Mouse (Mus musculus) lung, postnatal 25 days (tissue): ENCODE data around the gene Hdac6.

ENCODE experiments used
- DNase-seq: peaks from one replicate; pipeline ENCODE4 v3.0.0; 2022; ENCODE audit warnings: low spot score

The Hdac6 gene

GRCm38 (mm10) chrX:7947108-7947899 lies at the start of gene Hdac6:
Gene Hdac6 (minus strand): TSS chrX:7947889.
- no peak for DNase-seq

GRCm38 (mm10) chrX:7993068-7993735 lies 45.5 kb upstream of the Hdac6 start:
- DNase-seq = no peak

GRCm38 (mm10) chrX:7992379-7993067 lies 44.8 kb upstream of the Hdac6 start:
- DNase-seq = no peak

- no peak for DNase-seq
These were observed 33.7 kb upstream of the Hdac6 start for GRCm38 (mm10) chrX:7981368-7981767.

GRCm38 (mm10) chrX:7977892-7978291 lies 30.2 kb upstream of the Hdac6 start, which contains the start of gene Gata1:
Gene Gata1 (minus strand): TSS chrX:7978071.
- no peak for DNase-seq

GRCm38 (mm10) chrX:7971292-7971691 lies 23.6 kb upstream of the Hdac6 start:
- DNase-seq = no peak

- DNase-seq = no peak
These were observed 21.2 kb upstream of the Hdac6 start for GRCm38 (mm10) chrX:7968899-7969298.

- DNase-seq = no peak
These were observed 20.5 kb upstream of the Hdac6 start for GRCm38 (mm10) chrX:7968226-7968625.

GRCm38 (mm10) chrX:7967596-7968201 lies 20.0 kb upstream of the Hdac6 start:
- DNase-seq = no peak

GRCm38 (mm10) chrX:7966161-7966560 lies 18.5 kb upstream of the Hdac6 start:
- DNase-seq = no peak

- DNase-seq = no peak
These were observed 16.3 kb upstream of the Hdac6 start for GRCm38 (mm10) chrX:7963829-7964626.

GRCm38 (mm10) chrX:7958868-7959267 lies 11.2 kb upstream of the Hdac6 start:
- no peak for DNase-seq

- DNase-seq = no peak
These were observed 2.4 kb upstream of the Hdac6 start for GRCm38 (mm10) chrX:7950091-7950490.

GRCm38 (mm10) chrX:7947900-7948492 lies 307 bp upstream of the Hdac6 start:
- DNase-seq = peak; percentile 96

GRCm38 (mm10) chrX:7945618-7946017 lies 2.1 kb downstream of the Hdac6 start:
- no peak for DNase-seq

- no peak for DNase-seq
These were observed 10.0 kb downstream of the Hdac6 start for GRCm38 (mm10) chrX:7937667-7938066.

- no peak for DNase-seq
These were observed 10.8 kb downstream of the Hdac6 start for GRCm38 (mm10) chrX:7936874-7937273.

GRCm38 (mm10) chrX:7928270-7928790 lies 19.4 kb downstream of the Hdac6 start, which contains the start of gene Eras:
Gene Eras (minus strand): TSS chrX:7928607.
- DNase-seq = no peak

GRCm38 (mm10) chrX:7927116-7927515 lies 20.6 kb downstream of the Hdac6 start:
- no peak for DNase-seq

GRCm38 (mm10) chrX:7926266-7926665 lies 21.4 kb downstream of the Hdac6 start:
- DNase-seq = no peak

- no peak for DNase-seq
These were observed 25.7 kb downstream of the Hdac6 start for GRCm38 (mm10) chrX:7922032-7922431.
